Mouse (Mus musculus) embryonic facial prominence, embryonic 14.5 days (tissue): ENCODE data around the gene Usp20. TPM values are rescaled to one million over a fixed set of nuclear protein-coding genes. Genes with fewer than 3 reads are reported as not detected.

Experiments used
- ATAC-seq: fragments of 200-750 bp; cut with Nextera tagmentation; 2 replicates; pipeline ENCODE4 v1.8.0; 2017; ENCODE audit warnings: low read depth, moderate number of reproducible peaks, moderate TSS enrichment
- DNase-seq: peaks from one replicate; pipeline ENCODE4 v3.0.0-alpha.2; 2015; ENCODE audit warnings: low spot score
- H3K27ac ChIP-seq: fragments of 300-500 bp; sonication (generic); replicated peaks from 2 replicates; pipeline ENCODE4 v1.5.1; 2014; ENCODE audit warnings: low read depth, mild to moderate bottlenecking, low read length, moderate library complexity
- H3K27me3 ChIP-seq: fragments of 300-500 bp; sonication (generic); replicated peaks from 2 replicates; pipeline ENCODE4 v1.6.1; 2014; ENCODE audit warnings: low read length; ENCODE audit not compliant: control insufficient read depth, insufficient read depth
- H3K36me3 ChIP-seq: fragments of 300-500 bp; sonication (generic); 2 replicates; pipeline ENCODE4 v1.6.1; 2014; ENCODE audit warnings: low read length, mixed read lengths; ENCODE audit not compliant: control insufficient read depth, insufficient read depth
- H3K4me1 ChIP-seq: fragments of 300-500 bp; sonication (generic); 2 replicates; pipeline ENCODE4 v1.6.1; 2014; ENCODE audit warnings: antibody characterized with exemption, low read length; ENCODE audit not compliant: control insufficient read depth, insufficient read depth
- H3K4me2 ChIP-seq: fragments of 300-500 bp; sonication (generic); 2 replicates; pipeline ENCODE4 v1.6.1; 2014; ENCODE audit warnings: low read depth, mild to moderate bottlenecking, low read length, moderate library complexity, mixed read lengths
- H3K4me3 ChIP-seq: fragments of 300-500 bp; sonication (generic); 2 replicates; pipeline ENCODE4 v1.5.1; 2014; ENCODE audit warnings: low read depth, mild to moderate bottlenecking, low read length
- H3K9ac ChIP-seq: fragments of 300-500 bp; sonication (generic); 2 replicates; pipeline ENCODE4 v1.6.1; 2014; ENCODE audit warnings: low read depth, mild to moderate bottlenecking, low read length, moderate library complexity, mixed read lengths
- H3K9me3 ChIP-seq: fragments of 300-500 bp; sonication (generic); 2 replicates; pipeline ENCODE4 v1.6.1; 2016; ENCODE audit warnings: low read length; ENCODE audit not compliant: control insufficient read depth
- WGBS: fragments of 180-500 bp; shearing (Covaris S2); extraction: QIAGEN DNeasy Blood & Tissue Kit; methylation state at CpG from one replicate; pipeline ENCODE4 v1.1.7; 2014; 5-methylcytosine and 5-hydroxymethylcytosine counted together
- polyA plus RNA-seq: library from polyadenylated mRNA; unstranded; fragments of >200 nt; fragmentation: Nextera tagmentation; extraction: Ambion mirVana; gene quantifications from 2 replicates; pipeline ENCODE4 v1.2.1, GENCODE M21; 2014

Gene Usp20
- polyA plus RNA-seq, 1 experiment from 2014 or later: 20.9 TPM

GRCm38 (mm10) chr2:31067696-31068245, 85.7 kb downstream of the Usp20 start:
- no peak overlapping the region for H3K4me2 ChIP-seq
- H3K27me3 ChIP-seq: no peaks in the 10 kb centered on the region
- H3K4me3 ChIP-seq: no peak overlapping the region
- peaks cover 28% of the 10 kb centered on the region for H3K4me1 ChIP-seq
- peaks cover 15% of the 10 kb centered on the region; the same call in 1 of the 2 replicates for H3K36me3 ChIP-seq
- ATAC-seq: 0 out of 2 replicates have a peak, but pooled peaks have one; percentile 11
- no peak overlapping the region for H3K9ac ChIP-seq
- no peak for DNase-seq
- H3K27ac ChIP-seq: peak overlapping the region; percentile 95
- 45% methylated on average over 7 of the region's 7 CpGs for WGBS
- no peaks in the 10 kb centered on the region for H3K9me3 ChIP-seq

GRCm38 (mm10) chr2:31068246-31069113, 86.4 kb downstream of the Usp20 start:
- no peaks in the 10 kb centered on the region for H3K27me3 ChIP-seq

GRCm38 (mm10) chr2:31069114-31069445, 87.0 kb downstream of the Usp20 start:
- DNase-seq (no peak), ATAC-seq (no peak; the same call in 1 of the 2 replicates)
- Histone ChIP-seq H3K4me1 (peaks cover 28% of the 10 kb centered on the region), H3K4me2 (peak overlapping the region; percentile 26; the same call in 1 of the 2 replicates), H3K4me3 (no peak overlapping the region), H3K27ac (peak overlapping the region; percentile 95), H3K9ac (no peak overlapping the region), H3K9me3 (no peaks in the 10 kb centered on the region), H3K36me3 (peaks cover 21% of the 10 kb centered on the region; the same call in 1 of the 2 replicates), H3K27me3 (no peaks in the 10 kb centered on the region)
- 66% methylated on average over 4 of the region's 4 CpGs for WGBS

More at GRCm38 (mm10) chr2:31068246-31069113, 86.4 kb downstream of the Usp20 start:
- ATAC-seq (peak; percentile 74), DNase-seq (peak; percentile 86)
- Histone ChIP-seq H3K4me2 (peak overlapping the region; percentile 26; the same call in 1 of the 2 replicates), H3K4me3 (no peak overlapping the region), H3K9me3 (no peaks in the 10 kb centered on the region), H3K36me3 (peaks cover 22% of the 10 kb centered on the region; the same call in 1 of the 2 replicates), H3K9ac (no peak overlapping the region), H3K27ac (peak overlapping the region; percentile 95), H3K4me1 (peaks cover 28% of the 10 kb centered on the region)
- WGBS: 9% methylated on average over 13 of the region's 13 CpGs

- Histone ChIP-seq H3K4me3 (no peak overlapping the region), H3K27ac (peak overlapping the region; percentile 95), H3K9me3 (no peaks in the 10 kb centered on the region), H3K9ac (no peak overlapping the region), H3K27me3 (no peaks in the 10 kb centered on the region), H3K4me1 (peaks cover 28% of the 10 kb centered on the region), H3K36me3 (peaks cover 16% of the 10 kb centered on the region; the same call in 1 of the 2 replicates), H3K4me2 (no peak overlapping the region)
- DNase-seq (no peak), ATAC-seq (no peak)
- 90% methylated on average over 7 of the region's 7 CpGs for WGBS
Measured at GRCm38 (mm10) chr2:31069506-31069905, 87.4 kb downstream of the Usp20 start.

Other genes with a start within 250 kb of the Usp20 start
- 1.9 and 2.5 TPM in 2 replicates for gene 1700001O22Rik, start 178.6 kb upstream of the Usp20 start, polyA plus RNA-seq
- 81.7 and 85.6 TPM in 2 replicates for gene Ntmt1, start 174.5 kb upstream of the Usp20 start, polyA plus RNA-seq
- 26.6 and 30.4 TPM in 2 replicates for gene Asb6, start 151.9 kb upstream of the Usp20 start, polyA plus RNA-seq
- 63.8 and 68.0 TPM in 2 replicates for gene Prrx2, start 147.3 kb upstream of the Usp20 start, polyA plus RNA-seq
- gene Ptges, start 52.4 kb upstream of the Usp20 start, polyA plus RNA-seq: 14.9 and 17.3 TPM in 2 replicates
- 41.3 and 41.8 TPM in 2 replicates for gene Tor1b, start 29.3 kb upstream of the Usp20 start, polyA plus RNA-seq
- gene Tor1a, start 14.3 kb upstream of the Usp20 start, polyA plus RNA-seq: 68.3 and 68.8 TPM in 2 replicates
- gene BC005624, start 78 bp upstream of the Usp20 start, polyA plus RNA-seq: 46.7 and 48.1 TPM in 2 replicates
- gene Fnbp1, start 159.7 kb downstream of the Usp20 start, polyA plus RNA-seq: 21.7 and 24.9 TPM in 2 replicates
- gene Gpr107, start 170.0 kb downstream of the Usp20 start, polyA plus RNA-seq: 27.4 and 28.6 TPM in 2 replicates